Mouse (Mus musculus) embryo, embryonic 10 days (tissue): ENCODE results near the gene H2-T23.
"Not testable (repeated sequence)": the region's sequence is repeated elsewhere in the genome, so short reads cannot be mapped to it uniquely, and the experiment has no call there.

Experiments
- DNase-seq: peaks from one replicate; pipeline ENCODE4 v3.0.0-alpha.2; 2015; ENCODE audit warnings: low spot score

Gene H2-T23

DNA sequence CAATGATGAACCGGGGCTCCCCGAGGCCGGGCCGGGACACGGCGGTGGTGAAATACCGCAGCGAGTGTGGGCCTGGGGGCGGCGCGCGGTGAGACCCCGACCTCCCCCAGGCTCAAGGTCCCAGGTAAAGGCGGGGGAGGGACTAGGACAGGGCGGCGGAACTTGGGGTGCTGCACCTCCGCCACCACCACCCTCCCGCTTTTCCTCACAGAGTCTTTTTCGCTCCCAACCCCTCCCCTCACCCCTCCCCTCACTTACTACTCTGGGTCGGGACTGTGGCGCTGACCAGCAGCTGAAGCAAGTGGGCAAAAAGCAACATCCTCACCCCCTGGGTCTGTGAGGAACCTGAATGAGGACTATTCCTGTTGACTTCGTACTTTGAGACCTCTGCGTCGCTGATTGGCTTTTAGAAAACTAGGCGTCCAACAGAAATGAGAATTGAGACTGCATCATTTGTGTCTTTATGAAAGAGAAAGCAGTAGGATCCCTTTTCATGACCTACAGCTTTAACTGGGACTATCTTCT, at the start of gene H2-T23:
H2-T23 (minus strand) TSS at position 505 of the 525 bp plus-strand sequence.
- peak; percentile 53 for DNase-seq

- not testable (repeated sequence) for DNase-seq
These were observed 49.2 kb upstream of the H2-T23 start for GRCm38 (mm10) chr17:36081901-36082300.

DNA sequence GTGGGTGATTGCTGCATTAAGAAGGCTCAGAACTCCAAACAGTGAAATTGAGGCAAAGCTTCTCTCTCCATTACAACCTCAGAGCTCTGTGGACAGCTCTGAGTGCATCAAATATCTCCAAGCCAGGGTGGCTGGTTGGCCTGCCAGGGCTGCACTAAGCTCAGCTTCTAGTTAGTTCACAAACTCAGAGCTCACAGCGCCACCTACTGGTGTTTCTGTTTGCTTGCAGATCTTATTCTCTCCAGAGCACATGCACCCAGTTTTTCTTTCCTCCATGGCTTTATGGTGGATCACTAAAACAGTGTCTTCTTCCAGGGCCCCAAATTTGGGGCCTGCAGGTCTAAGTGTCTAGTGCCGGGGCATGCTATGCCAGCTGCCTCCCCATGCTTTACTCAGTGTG, 28.2 kb upstream of the H2-T23 start:
- peak; percentile 88 for DNase-seq

DNA sequence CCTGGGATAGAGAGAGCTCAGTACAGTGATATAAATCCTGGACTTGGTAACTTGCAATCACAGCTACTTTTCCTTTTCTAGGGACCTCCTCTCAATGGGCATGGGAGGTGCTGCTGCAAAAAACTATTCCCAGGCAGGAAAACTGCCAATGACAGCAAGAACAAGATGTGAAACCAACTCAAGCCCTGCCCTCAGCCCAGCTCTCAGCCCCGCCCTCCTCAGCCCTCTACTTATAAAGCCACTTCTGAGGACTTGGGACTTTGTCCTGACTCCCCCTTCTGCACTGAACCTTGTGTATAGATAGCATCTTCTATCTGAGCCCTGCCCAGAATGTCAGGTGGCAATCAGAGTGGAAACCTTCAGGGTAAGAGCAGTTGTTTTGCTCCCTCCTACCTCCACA, 25.7 kb upstream of the H2-T23 start, which contains the start of gene Gm11127:
Gm11127 (minus strand) TSS at position 10 of the 400 bp plus-strand sequence.
- DNase-seq: not testable (repeated sequence)

- DNase-seq: not testable (repeated sequence)
These were observed 25.3 kb upstream of the H2-T23 start for GRCm38 (mm10) chr17:36057927-36058326.

DNA sequence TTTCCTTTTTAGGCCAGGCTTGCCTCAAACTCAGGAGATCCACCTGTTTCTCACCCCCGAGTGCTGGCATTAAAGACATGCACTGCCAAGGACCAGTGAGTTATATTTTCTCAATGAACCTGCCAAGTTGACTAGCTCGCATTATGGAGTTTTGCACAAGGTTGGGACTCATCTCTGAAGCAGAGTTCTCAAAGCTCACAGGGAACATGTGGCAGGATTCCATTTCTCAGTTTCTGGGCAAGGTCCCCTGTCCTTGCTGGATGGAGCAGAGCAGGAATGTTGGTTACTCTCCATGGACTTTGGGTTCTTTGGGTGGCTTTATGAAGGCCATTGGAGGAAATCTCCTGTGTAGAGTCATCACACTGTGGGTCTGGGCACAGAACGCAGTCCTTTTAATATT, 10.6 kb upstream of the H2-T23 start:
- no peak for DNase-seq

DNA sequence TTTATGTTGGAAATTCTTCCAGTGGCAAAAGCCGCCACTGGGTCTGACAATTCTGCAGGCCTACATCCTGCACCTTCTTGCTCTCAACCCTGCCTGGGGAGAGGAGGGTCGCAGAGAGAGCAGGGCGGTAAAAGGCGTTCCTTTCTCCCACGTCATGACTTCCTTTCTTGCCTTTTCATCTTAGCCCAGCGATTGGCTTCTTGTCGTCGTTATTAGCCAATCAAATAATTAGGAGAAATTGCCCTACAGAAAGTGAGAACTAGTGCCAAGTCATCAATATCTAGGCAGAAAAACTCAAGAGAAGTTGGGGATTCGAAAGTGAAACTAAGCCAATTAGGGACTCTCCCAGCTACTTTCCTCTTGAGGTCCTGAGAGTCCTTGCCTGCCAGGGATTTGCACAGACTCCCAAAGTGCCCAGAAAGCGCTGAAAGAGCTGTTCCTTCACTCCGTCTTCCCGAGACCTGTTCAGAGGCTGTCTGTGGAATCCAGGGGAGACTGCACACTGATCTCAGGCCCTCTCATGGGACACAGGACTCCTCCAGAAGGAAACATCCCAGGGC, 10.0 kb upstream of the H2-T23 start, which contains the start of the genes H2-T22 and Gm6034:
H2-T22 (minus strand) TSS at position 138 of the 560 bp plus-strand sequence.
Gm6034 (plus strand) TSS at position 352 of the 560 bp plus-strand sequence.
- DNase-seq: peak; percentile 91

GRCm38 (mm10) chr17:36042055-36042454, 9.4 kb upstream of the H2-T23 start:
- DNase-seq: peak; percentile 6

GRCm38 (mm10) chr17:36040604-36041003, 7.9 kb upstream of the H2-T23 start:
- DNase-seq: not testable (repeated sequence)

DNA sequence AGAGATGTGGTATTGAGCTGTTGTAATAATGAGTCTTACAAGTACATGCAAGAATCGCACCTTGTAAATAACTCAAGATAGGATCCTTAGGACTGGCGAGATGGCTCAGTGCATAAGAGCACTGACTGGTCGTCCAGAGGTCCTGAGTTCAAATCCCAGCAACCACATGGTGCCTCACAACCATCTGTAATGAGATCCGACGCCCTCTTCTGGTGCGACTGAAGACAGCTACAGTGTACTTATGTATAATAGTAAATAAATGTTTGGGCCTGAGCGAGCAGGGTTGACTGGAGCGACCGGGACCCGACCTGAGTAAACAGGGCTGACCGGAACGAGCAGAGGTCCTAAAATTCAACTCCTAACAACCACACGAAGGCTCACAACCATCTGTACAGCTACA, 3.5 kb upstream of the H2-T23 start:
- not testable (repeated sequence) for DNase-seq

- peak; percentile 42 for DNase-seq
These were observed 2.5 kb upstream of the H2-T23 start for GRCm38 (mm10) chr17:36035010-36035638.

DNA sequence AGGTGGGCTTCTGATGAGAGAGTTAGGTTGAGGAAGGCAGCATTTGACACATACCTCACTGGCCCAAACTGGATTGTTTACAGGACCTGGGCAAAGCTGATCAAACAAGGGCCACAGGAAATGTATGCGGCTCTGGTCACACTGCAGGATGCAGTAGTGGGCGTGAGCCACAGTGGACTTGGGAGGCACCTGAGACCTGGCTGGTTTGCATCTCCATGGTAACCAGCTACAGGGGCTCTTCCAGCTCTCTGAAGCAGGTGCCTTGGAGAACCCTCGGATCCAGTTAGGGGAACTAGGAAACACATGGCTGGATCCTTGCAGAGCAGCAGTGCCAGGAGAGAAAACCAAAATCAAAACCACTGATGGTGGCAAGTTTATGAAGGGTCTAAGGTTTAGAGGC, 1.9 kb upstream of the H2-T23 start:
- DNase-seq: not testable (repeated sequence)

GRCm38 (mm10) chr17:36031583-36032331, 898 bp downstream of the H2-T23 start:
- peak; percentile 28 for DNase-seq

DNA sequence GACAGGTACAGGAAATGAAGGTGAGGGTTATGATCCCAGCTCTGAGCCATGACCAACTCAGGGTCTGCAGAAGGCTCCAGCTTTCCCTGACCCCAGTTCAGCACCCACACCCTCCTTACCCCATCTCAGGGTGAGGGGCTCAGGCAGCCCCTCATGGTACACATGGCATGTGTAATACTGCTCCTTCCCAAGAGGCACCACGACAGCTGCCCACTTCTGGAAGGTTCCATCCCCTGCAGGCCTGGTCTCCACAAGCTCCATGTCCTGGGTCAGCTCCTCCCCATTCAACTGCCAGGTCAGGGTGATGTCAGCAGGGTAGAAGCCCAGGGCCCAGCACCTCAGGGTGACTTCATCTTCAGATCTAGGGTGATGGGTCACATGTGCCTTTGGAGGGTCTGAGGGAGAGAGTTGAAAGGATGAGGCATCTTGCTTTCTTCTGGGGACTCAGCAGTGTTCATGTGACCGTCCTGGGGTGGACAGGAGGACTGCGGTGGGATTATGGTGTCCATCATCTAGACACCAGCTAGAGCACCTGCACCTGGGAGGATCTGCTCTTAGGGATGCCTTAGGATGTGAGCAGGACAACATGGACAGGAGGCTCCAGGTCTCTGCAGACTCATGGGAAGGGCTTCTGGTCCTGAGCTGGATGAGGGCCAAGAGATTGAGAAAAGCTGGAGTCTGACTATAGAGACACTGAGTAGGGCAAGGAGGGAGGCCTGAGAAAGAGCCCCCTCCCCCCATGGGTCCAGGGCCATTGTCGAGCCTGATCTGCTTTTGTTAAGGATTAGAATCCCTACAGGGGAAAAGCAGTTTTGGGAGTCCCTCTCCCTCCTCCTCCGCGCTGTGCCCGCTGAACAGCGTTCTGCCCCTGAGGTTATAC, 1.7 kb downstream of the H2-T23 start:
- not testable (repeated sequence) for DNase-seq

DNA sequence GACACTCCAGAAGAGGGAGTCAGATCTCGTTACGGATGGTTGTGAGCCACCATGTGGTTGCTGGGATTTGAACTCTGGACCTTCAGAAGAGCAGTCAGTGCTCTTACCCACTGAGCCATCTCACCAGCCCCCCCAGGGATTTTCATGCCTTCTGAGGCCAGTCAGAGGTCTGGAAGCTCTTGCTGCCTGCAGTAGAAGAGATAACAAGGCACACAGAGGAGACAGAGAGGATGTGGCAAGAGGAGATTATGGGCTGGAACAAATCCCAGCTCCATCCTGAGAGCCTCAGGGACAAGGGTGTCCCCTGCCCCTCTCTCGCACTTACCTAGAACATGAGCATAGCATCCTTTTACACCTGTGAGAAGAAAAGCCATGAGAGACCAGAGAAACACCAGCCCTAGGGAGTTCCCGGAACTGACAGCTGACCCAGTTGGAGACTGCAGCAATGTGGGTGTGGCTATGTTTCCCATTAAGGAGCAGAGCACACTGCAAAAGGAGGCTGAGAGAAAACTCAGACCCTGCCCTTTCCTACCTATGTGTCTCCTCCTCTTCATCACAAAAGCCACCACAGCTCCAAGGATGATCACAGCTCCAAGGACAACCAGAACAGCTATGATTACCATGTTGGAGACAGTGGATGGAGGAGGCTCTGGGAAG, 2.5 kb downstream of the H2-T23 start:
- DNase-seq: not testable (repeated sequence)

- no peak for DNase-seq
These were observed 3.6 kb downstream of the H2-T23 start for GRCm38 (mm10) chr17:36028879-36029619.

DNA sequence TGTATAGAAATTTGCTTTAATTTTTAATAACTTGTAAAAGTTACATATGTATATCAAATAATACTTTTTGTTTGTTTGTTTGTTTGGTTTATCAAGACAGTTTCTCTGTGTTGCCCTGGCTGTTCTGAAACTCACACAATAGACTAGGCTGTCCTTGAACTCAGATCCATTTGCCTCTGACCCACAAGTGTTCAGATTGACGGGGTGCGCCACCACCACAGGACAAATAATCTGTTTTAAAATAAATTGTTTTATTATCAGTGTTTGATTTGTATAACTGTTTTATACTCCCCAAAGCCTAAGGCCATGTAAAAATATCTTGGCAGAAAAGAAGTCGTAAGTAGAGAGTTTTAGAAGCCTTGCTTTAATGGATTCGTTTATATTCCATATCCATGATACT, 5.0 kb downstream of the H2-T23 start:
- DNase-seq: no peak

GRCm38 (mm10) chr17:36025901-36026300, 6.8 kb downstream of the H2-T23 start:
- no peak for DNase-seq

GRCm38 (mm10) chr17:36025197-36025596, 7.5 kb downstream of the H2-T23 start:
- DNase-seq: no peak
